Mouse (Mus musculus) G1E (cell line): ENCODE measurements around the gene Atrnl1.

Experiments
- CTCF ChIP-seq: IDR thresholded peaks from 2 replicates; pipeline ENCODE4 v1.5.1; 2012; ENCODE audit warnings: low read depth, low read length, inconsistent platforms, mixed read lengths
- GATA1 ChIP-seq: IDR thresholded peaks from 2 replicates; pipeline ENCODE4 v1.6.1; 2012; ENCODE audit warnings: borderline replicate concordance, low read length, inconsistent platforms, mixed read lengths
- GATA2 ChIP-seq: IDR thresholded peaks from 2 replicates; pipeline ENCODE4 v1.6.1; 2012; ENCODE audit warnings: low read depth, low read length, inconsistent platforms, borderline replicate concordance
- POLR2AphosphoS5 ChIP-seq: IDR thresholded peaks from 2 replicates; pipeline ENCODE4 v1.6.1; 2012; ENCODE audit warnings: low read depth, low read length, inconsistent platforms; ENCODE audit not compliant: insufficient replicate concordance
- TAL1 ChIP-seq: conservative IDR thresholded peaks from 2 replicates; pipeline ENCODE4 v1.6.1; 2012; ENCODE audit warnings: low read depth, low read length, inconsistent platforms, mixed read lengths

DNA sequence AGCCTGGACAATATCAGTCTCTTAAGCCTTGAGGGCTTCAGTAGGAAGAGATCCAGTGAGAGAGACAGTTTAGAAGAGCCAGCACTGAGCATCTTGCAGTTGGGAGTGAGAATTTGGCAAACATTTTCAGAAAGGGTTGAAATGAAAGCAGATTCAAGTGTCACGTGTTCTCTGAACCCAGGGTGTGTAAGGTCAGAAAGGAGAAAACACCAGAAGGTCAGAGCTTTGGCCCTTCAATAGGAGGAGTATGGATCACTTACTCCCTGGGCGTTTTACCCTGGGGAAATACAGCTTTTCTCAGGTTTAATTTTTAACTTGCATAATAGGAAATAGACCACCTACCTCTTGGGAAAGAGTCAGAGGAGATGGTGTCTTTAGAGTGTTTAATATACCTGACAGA, 457.3 kb downstream of the Atrnl1 start:
- TF ChIP-seq CTCF (no peak), GATA1 (no peak), POLR2AphosphoS5 (no peak), GATA2 (no peak), TAL1 (no peak)
